ENCODE assay signal across 25 mouse cellular contexts in the genomic region with DNA sequence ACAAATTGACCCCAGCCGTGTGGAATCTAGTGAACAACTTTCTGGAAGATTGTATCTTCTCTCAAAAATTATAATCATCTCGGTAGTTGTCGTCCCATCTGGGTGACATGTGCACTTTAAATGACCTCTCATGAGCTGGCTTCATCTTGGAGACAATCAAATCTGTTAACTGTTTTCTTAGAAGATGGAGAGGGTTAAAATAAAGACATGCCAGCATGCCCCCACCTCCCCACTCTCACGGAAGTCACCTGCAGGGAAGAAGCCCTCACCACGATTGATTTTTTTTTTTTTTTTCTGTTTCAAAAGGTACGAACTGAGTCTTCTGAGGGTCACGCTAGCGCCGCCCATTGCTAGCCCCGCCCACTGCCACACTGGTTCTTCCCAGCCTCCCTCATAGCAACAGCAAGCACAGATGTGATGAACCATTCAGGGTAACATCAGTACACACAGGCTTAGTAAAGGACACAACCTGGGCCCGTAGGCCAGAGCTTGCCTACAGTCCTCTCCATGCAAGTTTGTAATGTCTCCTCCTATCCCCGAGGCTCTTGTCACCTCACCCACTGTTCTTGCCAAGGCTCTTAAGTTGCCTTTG.
DNase-seq lines count a peak whose midpoint lies in the region; ATAC-seq lines count a peak whose summit lies in the region.
"Had no signal": no experiment of that assay in that cellular context is flagged by ENCODE, and none has a peak within 500 bp of the region (broad histone marks: within the 10 kb centered on the region; RNA-seq: fewer than 3 reads in every experiment).

No protein-coding gene starts in this region.

- H3K4me1 ChIP-seq in hindbrain, embryonic 13.5 days (replicated peaks), result peaks cover 32% of the 10 kb centered on the region
- H3K4me1 ChIP-seq in hindbrain, embryonic 12.5 days, result peaks cover 24% of the 10 kb centered on the region
- H3K4me1 ChIP-seq: midbrain, embryonic 15.5 days had no signal

- 0 out of 2 replicates have a peak overlapping the region, but pooled peaks have one; percentile 23 for H3K27ac ChIP-seq in hindbrain, embryonic 13.5 days
- H3K27ac ChIP-seq in hindbrain, embryonic 12.5 days, result no peak overlapping the region
- H3K27ac ChIP-seq: forebrain, embryonic 15.5 days; limb, embryonic 12.5 days; midbrain, embryonic 15.5 days; stomach, postnatal 0 days had no signal

- peak; percentile 66 for DNase-seq in testis, postnatal 10 days (ENCODE audit: low spot score)
- no peak for DNase-seq in testis, postnatal 14 days (ENCODE audit: low spot score)
- DNase-seq in embryo, embryonic 11 days, result peak; percentile 27
- no peak for DNase-seq in adrenal gland, postnatal 36 days
- DNase-seq: adrenal gland, postnatal 25 days; cerebellum, adult 11-12 months; cerebellum, postnatal 14 days; heart, postnatal 36 days; liver, embryonic 13.5 days; lung, embryonic 14.5 days; retina, postnatal 1 day; thymus, postnatal 25 days had no signal

- 29% methylated on average over 12 of the region's 12 CpGs for WGBS in hindbrain, embryonic 13.5 days
- 32% methylated on average over 12 of the region's 12 CpGs for WGBS in hindbrain, embryonic 12.5 days

- no peak for ATAC-seq in hindbrain, embryonic 13.5 days (ENCODE audit: low FRiP score)
- ATAC-seq in hindbrain, embryonic 12.5 days (ENCODE audit: low FRiP score), result no peak
- peak; percentile 4; the same call in 1 of the 2 replicates for ATAC-seq in neutrophil, adult 5-6 weeks (ENCODE audit: extremely low read depth, insufficient number of reproducible peaks, low FRiP score, poor library complexity, severe bottlenecking)
- ATAC-seq: forebrain, embryonic 15.5 days; intestine, embryonic 16.5 days; midbrain, embryonic 15.5 days; Patski had no signal

- H3K9ac ChIP-seq in hindbrain, embryonic 13.5 days, result no peak overlapping the region
- H3K9ac ChIP-seq in hindbrain, embryonic 12.5 days, result no peak overlapping the region
- H3K9ac ChIP-seq: embryonic facial prominence, embryonic 12.5 days; forebrain, embryonic 15.5 days; heart, embryonic 12.5 days; limb, embryonic 12.5 days; liver, embryonic 13.5 days; lung, embryonic 14.5 days; midbrain, embryonic 15.5 days had no signal

- H3K27me3 ChIP-seq in hindbrain, embryonic 13.5 days, result no peaks in the 10 kb centered on the region
- H3K27me3 ChIP-seq in hindbrain, embryonic 12.5 days, result no peaks in the 10 kb centered on the region
- H3K27me3 ChIP-seq: embryonic facial prominence, embryonic 12.5 days; forebrain, embryonic 15.5 days; heart, embryonic 12.5 days; limb, embryonic 12.5 days; liver, embryonic 13.5 days; midbrain, embryonic 15.5 days; Patski had no signal

- H3K4me2 ChIP-seq in hindbrain, embryonic 13.5 days, result 0 out of 2 replicates have a peak overlapping the region, but pooled peaks have one; percentile 6
- H3K4me2 ChIP-seq in hindbrain, embryonic 12.5 days (replicated peaks), result no peak overlapping the region
- H3K4me2 ChIP-seq: embryonic facial prominence, embryonic 12.5 days; forebrain, embryonic 15.5 days; heart, embryonic 12.5 days; limb, embryonic 12.5 days; liver, embryonic 13.5 days; lung, embryonic 14.5 days; midbrain, embryonic 15.5 days had no signal

- H3K9me3 ChIP-seq in hindbrain, embryonic 13.5 days, result no peaks in the 10 kb centered on the region
- H3K9me3 ChIP-seq in hindbrain, embryonic 12.5 days (replicated peaks), result no peaks in the 10 kb centered on the region
- H3K9me3 ChIP-seq: embryonic facial prominence, embryonic 12.5 days; forebrain, embryonic 15.5 days; heart, embryonic 12.5 days; limb, embryonic 12.5 days; liver, embryonic 13.5 days; midbrain, embryonic 15.5 days had no signal

- H3K4me3 ChIP-seq in hindbrain, embryonic 13.5 days, result no peak overlapping the region
- no peak overlapping the region for H3K4me3 ChIP-seq in hindbrain, embryonic 12.5 days
- H3K4me3 ChIP-seq: embryonic facial prominence, embryonic 12.5 days; erythroblast, embryonic 14.5 days; forebrain, embryonic 15.5 days; heart, embryonic 12.5 days; limb, embryonic 12.5 days; liver, embryonic 13.5 days; midbrain, embryonic 15.5 days; myocyte had no signal

- peaks cover 33% of the 10 kb centered on the region for H3K36me3 ChIP-seq in hindbrain, embryonic 13.5 days
- peaks cover 31% of the 10 kb centered on the region for H3K36me3 ChIP-seq in hindbrain, embryonic 12.5 days

Comparison
In these comparisons a context has a peak if more than half of its experiments do, and no peak if none do; other contexts are left out.
1. DNase-seq: peak in testis, postnatal 10 days (single experiment) and embryo, embryonic 11 days (single experiment); none in testis, postnatal 14 days (single experiment) and adrenal gland, postnatal 36 days (0 of 2).